Mouse (Mus musculus) erythroblast, embryonic 14.5 days (primary cell): ENCODE measurements around the gene Grid1.

Source experiments
- GATA1 ChIP-seq: IDR thresholded peaks from 2 replicates; pipeline ENCODE4 v1.6.1; 2012; ENCODE audit warnings: low read length, inconsistent platforms, mixed read lengths
- TAL1 ChIP-seq: IDR thresholded peaks from 3 replicates; pipeline ENCODE4 v1.6.1; 2012; ENCODE audit warnings: low read length, inconsistent platforms, mixed read lengths

DNA sequence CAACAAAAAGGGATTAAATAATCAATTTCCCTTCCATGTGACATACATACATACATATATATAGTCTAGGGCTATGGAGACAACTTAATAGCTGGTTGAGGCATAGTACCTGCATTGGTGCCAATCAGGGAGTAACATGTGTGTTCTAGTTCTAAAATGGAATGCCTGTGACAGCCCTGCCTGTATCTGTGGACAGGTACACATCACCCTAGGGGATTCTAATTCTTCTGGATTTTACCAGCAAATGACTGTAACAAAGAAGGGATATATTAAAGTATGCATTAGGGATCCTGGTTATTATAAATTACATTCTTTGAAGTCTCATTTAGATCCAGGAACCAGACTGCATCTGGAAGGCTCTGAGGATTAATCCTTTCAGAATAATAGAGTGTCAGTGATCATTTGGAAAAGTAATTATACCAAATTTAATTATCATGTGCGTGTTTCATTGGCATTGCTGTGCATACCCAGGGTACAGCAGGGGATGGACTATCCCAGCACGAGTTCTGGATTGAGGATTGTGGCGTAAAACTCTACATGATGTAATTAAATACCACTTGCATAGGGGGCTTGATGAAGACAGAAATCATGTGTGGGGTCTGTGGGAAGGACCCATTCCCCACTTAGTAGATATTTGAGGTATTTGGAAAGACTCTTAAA is 584.5 kb downstream of the Grid1 start:
- TF ChIP-seq GATA1 (no peak), TAL1 (no peak)
